Mouse (Mus musculus) cerebellum, adult 2 months (tissue): ENCODE results near the gene Eogt.

Experiments used
- CTCF ChIP-seq: fragments of 200-500 bp; IDR thresholded peaks from 2 replicates; pipeline ENCODE4 v1.5.1; 2011; ENCODE audit warnings: low read depth, mild to moderate bottlenecking, control low read depth, low read length, moderate library complexity, borderline replicate concordance; ENCODE audit not compliant: insufficient read depth
- POLR2A ChIP-seq: fragments of 200-500 bp; IDR thresholded peaks from 2 replicates; pipeline ENCODE4 v1.6.1; 2011; ENCODE audit warnings: low read length, control low read depth, borderline replicate concordance; ENCODE audit not compliant: insufficient read depth

GRCm38 (mm10) chr6:97141811-97142210 lies 7.2 kb downstream of the Eogt start:
- TF ChIP-seq CTCF (no peak), POLR2A (no peak)
